Mouse (Mus musculus) spleen, adult 12 weeks (tissue): ENCODE results near the gene Ash1l.
A peak's percentile ranks its signal among the peaks of the same experiment; 100 is the strongest.
"Not testable (repeated sequence)": the region's sequence is repeated elsewhere in the genome, so short reads cannot be mapped to it uniquely, and the experiment has no call there.

Source experiments
- DNase-seq: peaks from one replicate; pipeline ENCODE4 v3.0.0; 2022; ENCODE audit warnings: low spot score

The Ash1l gene

DNA sequence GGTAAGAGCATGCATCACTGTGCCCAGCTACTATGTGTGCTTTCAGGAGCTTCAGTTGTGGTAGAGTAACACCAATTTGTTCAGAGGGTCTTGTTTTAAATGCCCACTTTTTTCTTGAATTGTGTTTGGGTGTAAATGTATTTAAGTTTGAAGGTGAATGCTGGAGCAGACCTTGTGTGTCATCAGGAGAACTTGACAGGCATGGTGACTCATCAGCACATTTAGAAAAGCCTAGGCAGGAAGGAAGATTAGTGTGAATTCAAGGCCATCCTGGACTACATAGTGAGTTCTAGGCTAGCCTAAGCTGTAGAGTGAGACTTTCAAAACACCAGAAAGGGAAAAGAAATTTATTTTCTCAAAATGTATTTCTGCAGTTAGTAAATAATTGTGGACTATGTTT, 3.3 kb downstream of the Ash1l start:
- DNase-seq, result no peak

DNA sequence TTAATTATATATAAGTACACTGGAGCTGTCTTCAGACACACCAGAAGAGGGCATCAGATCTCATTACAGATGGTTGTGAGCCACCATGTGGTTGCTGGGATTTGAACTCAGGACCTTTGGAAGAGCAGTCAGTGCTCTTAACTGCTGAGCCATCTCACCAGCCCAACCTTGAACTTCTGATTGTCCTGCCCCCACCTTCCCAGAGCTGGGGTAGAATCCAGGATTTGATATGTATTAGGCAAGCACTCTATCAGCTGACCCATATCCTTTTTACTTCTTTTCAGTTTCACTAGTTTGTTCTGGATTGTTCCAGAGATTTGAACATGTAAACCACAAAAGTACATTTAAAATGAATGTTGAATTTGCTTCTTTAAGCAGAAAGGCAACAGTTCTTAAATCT, 12.8 kb downstream of the Ash1l start:
- DNase-seq, result not testable (repeated sequence)

DNA sequence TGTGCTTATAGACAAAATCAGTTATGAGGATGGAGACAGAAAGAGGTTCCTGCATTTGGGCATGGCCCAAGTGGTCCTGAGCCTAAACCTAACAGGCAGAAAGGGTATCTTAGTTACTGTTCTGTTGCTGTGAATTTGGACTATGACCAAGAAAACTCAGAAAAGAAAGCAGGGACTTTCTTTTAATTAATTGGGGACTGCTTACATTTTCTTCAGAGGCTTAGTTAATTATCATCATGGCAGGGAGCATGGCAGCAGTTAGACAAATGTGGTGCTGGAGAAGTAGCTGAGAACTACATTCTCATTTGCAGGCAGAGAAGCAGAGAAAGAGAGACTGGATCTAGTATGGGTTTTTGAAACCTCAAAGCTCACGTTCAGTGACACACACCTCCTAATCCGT, 24.6 kb downstream of the Ash1l start:
- DNase-seq, result no peak

DNA sequence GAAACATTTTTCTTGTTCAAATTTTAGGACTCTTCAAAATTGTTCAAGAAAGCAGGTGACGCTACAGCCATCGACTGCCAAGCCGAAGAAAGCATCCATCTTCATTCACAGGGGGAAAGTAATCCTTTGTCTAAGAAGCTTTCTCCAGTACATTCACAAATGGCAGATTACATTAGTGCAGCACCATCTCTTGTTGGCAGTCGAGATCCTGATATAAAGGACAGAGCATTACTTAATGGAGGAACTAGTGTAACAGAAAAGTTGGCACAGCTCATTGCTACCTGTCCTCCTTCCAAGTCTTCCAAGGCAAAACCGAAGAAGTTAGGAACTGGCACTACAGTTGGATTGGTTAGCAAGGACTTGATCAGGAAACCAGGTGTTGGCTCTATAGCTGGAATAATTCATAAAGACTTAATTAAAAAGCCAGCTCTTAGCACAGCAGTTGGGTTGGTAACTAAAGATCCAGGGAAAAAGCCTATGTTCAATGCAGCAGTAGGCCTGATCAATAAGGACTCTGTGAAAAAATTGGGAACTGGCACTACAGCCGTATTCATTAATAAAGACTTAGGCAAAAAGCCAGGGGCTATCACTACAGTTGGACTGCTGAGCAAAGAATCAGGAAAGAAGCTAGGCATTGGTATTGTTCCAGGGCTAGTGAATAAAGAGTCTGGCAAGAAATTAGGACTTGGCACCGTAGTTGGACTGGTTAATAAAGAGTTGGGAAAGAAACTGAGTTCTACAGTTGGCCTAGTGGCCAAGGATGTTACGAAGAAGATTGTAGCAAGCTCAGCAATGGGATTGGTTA, 31.0 kb downstream of the Ash1l start:
- DNase-seq, result no peak

DNA sequence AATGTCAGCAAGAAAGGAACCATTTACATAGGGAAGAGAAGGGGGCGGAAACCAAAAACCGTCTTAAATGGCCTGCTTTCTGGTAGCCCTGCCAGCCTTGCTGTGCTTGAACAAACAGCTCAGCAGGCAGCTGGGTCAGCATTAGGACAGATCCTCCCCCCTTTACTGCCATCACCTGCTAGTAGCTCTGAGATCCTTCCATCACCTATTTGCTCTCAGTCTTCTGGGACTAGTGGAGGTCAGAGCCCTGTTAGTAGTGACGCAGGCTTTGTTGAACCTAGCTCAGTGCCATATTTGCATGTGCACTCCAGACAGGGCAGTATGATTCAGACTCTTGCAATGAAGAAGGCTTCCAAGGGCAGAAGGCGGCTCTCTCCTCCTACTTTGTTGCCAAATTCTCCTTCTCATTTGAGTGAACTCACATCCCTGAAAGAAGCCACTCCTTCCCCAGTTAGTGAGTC, 33.5 kb downstream of the Ash1l start:
- DNase-seq, result no peak

DNA sequence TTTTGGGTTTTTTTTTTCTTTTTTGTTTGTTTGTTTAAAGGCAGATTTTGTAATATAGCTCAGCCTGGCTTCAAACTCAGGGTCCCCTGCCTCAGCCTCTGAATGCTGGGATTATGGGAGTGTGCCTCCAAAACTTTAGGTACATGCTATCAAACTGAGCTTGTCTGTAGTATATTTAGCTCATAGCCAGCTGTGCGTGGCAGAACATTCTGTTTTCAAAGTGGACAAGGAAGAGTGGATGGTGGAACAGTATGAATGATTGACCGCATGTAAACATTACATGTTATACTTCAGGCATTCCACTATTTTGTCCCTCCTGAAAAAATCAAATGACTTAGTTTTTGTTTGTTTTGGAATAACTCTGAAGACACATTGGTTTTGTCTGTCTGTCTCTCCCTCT, 42.4 kb downstream of the Ash1l start:
- no peak for DNase-seq

DNA sequence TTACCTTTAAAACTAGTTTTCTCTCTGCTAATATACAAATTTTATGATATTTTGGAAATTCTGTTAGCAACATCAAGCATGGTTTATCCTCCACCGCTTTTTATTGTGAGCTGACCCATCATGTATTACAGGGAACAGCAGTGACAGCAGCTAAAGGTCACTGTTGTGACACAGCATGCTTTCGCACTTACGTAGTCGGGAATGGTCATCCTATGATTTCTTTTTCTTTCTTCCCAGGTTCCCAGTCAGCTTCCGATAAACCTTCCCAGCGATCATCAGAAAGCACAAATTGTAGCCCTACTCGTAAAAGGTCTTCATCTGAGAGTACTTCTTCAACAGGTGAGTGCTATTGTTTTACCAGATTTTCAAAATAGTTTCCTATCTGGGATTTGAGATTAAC, 51.1 kb downstream of the Ash1l start:
- DNase-seq, result no peak

DNA sequence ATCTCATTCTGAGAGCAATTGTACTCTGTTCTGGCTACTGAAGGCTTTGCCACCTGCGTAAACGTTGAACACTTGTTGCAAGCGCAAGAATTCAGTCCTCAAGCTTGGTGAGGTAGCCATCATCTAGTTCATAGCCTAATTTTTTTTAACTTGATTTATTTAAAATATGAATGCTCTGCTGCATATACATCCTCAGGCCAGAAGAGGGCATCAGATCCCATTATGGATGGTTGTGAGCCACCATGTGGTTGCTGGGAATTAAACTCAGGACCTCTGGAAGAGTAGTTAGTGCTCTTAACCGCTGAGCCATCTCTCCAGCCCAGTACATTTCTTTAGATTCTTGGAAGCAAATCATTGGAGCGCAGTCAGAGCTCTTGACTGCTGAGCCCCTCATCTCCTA, 80.5 kb downstream of the Ash1l start:
- not testable (repeated sequence) for DNase-seq

DNA sequence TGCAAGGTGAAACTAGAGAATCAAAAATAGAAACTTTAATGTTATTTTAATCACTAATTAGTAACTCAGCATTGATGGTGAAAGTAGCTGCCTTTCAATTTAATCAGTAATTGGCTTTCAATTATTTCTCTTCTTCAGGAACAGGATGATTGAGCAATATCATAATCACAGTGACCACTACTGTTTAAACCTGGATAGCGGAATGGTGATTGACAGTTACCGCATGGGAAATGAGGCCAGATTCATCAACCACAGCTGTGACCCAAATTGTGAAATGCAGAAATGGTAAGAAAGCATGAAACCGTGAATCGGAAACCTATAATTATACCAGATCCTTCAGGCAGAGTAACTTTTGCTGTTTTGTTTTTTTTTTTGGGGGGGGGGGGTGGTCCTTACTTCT, 92.9 kb downstream of the Ash1l start:
- DNase-seq, result no peak

DNA sequence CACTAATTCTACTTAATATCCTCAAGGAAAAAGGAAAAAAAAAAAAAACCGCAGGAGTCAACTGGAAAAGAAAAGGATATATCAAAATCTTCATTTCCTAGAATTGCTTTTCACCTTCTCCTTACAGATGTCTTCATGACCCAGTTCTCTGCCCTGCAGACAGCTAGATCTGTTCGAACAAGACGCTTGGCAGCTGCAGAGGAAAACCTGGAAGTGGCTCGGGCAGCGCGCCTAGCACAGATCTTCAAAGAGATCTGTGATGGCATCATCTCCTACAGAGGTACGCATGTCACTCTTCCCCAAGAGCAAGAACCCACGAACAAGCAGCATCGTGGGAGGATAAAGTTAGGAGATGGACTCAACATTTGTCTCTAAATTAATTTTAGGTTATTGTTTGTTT, 107.9 kb downstream of the Ash1l start:
- DNase-seq, result no peak

DNA sequence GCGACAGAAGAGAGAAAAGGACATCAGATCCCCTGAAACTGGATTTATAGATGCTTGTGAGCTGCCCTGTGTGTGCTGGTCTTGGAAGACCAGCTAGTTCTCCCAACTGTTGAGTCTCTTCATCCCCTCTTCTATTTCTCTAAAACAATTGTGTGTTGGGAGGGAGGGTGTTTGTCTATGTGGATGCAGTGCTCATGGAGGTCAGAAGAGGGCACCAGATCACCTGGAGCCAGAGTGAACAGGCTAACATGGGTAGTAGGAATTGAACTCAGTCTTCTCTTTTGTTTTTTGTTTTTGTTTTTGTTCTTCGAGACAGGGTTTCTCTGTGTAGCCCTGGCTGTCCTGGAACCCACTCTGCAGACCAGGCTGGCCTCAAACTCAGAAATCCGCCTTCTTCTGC, 108.4 kb downstream of the Ash1l start:
- no peak for DNase-seq

DNA sequence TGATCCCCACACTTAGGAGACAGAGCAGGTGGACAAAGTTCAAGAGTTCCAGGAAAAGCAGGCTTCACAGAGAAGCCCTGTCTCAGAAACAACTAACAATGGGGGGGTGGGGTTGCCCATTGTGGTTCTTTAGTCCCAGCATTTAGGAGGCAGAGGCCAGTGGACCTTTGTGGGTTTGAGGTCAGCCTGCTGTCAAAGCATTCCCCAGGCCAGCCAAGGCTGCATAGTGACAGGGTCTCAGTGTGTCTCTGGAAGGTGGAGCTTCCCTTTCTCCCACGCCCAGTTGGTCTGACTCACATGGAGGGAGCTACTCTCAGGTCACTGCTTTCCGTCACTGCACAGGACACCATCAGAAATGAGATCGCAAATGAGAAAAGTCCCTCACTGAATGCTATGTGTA, 111.3 kb downstream of the Ash1l start:
- DNase-seq, result no peak

DNA sequence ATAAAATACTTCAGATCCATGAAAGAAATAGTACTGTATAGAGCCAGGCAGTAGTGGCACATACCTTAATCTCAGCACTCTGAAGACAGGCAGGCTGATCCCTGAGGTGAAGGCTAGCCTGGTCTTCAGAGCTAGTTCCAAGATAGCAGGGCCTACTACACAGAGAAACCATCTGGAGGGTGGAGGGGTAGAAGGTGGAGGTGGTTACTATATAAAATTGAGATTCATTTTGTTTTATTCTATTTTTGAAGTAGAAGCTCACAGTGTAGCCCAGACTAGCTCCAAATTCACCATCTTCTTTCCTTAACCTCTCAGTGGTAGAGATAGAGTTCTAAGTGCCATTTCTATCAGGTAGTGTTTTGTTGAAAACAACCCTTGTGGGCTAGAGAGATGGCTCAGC, 116.8 kb downstream of the Ash1l start:
- DNase-seq, result no peak

DNA sequence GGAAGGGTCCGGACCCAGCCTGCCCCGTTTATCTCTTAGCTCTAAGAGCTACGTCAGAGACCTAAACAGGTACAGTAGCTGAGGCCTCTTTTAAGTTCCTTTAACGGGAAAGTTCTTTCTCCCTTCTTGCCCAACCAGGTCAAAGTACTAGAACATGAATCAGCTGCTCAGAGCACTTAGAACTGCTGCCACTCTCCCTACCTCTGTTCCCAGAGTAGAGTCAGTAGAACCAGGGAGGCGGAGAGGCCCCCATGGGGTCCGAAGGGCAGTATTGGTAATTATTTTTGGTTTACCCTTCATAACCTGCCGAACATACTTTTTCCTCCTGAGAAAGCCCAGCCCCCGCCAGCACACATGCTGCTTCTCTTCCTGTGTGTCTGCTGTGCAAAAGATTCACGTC, 127.0 kb downstream of the Ash1l start:
- DNase-seq, result no peak

DNA sequence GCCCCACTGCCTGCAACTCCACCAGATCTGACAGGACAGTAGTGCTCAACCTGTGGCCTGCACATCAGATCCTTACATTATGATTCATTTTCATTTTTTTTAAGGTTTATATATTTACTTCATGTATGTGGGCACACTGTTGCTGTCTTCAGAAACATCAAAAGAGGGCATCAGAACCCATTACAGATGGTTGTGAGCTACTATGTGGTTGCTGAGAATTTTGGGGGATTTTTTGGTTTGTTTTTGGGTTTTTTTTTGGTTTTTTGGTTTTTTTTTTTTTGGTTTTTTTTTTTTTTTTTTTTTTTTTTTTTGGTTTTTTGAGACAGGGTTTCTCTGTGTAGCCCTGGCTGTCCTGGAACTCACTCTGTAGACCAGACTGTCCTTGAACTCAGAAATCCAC, 131.9 kb downstream of the Ash1l start:
- not testable (repeated sequence) for DNase-seq

DNA sequence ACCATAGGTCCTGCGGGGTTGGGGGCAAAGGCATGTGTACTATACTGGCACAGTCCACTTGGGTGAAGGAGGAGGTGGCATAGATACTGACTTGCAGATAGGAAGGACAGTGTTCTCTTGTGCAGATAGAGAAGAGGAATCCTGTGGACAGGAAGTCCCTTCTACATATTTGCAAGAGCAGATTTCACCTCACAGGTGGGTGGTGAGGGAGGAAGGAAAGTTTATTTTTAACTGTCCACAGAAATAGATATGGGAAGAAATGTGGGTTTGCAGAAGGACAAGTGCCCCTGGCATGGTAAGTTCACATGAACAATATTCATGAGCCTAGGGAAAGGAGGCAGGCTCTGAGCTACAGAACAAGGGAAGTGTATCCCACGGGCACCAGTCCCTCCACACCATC, 133.7 kb downstream of the Ash1l start:
- no peak for DNase-seq

DNA sequence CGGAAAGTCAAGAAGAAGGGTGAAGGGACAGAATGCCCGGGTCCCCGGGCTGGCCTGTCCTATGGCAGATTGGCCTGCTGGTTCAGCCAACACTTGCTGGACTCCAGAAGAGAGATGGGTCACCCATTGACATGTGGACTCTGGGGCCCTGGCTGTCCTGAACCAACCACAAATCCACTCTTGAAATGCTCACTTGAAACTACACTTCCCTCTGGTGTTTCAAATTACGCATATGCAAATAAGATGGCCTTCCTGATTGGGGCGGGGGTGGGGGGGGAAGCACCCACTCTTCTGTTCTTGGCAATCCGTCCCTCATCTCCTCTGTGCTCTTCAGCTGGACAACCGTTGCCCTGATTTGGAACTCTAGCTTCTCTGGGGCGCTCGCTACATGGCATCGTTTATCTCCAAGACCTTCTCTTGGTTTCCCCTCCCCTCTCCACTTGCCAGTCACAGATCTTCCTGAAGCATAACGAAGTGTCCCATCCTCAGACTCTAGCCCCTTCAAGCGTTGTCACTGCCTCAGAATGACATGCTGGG, 134.3 kb downstream of the Ash1l start:
- DNase-seq, result no peak

DNA sequence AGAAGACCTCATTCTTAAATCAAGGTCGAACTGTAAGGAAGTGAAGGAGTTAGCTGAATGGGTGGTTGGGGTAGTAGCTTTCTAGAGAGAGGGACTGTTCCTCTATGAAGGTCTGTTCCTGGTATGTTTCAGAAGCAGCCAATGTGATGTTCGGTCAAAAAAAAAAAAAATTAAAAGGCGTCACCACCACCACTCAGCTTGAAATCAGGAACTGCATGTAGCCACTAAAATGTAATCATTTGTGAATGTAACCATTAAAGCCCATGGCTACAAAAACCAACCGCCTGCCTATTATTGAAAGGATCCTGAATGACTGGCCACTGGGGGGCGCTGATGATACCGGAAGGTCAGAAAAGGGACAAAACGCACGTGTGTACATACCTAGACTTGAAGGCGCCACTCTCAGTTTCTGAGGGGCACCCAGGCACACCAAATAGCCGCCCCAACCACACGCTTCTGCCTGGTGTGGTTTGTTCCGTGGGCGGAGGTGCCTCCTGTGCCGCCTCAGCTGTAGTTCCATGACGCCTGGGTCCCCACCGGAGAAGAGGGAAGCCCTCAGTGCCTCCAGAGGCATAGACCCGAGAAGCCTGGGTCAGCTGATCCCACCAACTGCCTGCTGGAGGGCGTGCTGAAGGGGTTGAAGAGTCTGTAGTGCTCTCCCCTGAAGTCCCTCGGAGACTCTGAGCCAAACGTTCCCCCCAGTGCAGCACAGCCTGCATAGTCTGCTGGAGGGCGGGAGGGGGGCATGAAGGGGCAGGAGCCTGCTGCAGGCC, 137.1 kb downstream of the Ash1l start:
- DNase-seq, result peak; percentile 77

DNA sequence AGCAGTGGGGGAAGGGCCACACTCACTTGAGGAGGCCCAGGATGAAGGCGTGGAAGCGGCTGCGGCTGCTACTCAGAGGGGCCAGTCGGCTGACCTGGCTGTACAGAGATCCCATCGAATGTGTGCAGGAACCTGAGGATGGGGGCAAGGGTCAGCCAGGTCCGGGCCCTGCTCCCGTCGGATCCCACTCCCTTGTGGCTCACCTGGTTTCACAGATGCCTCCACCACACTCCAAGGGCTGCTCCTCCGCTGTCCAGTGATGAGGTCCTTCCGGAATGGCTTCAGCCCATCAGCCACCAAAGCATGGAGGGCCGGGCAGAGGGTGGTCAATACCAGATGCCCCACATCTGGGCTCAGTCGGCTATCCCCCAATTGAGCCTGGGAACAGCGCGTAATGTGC, 138.6 kb downstream of the Ash1l start:
- no peak for DNase-seq

DNA sequence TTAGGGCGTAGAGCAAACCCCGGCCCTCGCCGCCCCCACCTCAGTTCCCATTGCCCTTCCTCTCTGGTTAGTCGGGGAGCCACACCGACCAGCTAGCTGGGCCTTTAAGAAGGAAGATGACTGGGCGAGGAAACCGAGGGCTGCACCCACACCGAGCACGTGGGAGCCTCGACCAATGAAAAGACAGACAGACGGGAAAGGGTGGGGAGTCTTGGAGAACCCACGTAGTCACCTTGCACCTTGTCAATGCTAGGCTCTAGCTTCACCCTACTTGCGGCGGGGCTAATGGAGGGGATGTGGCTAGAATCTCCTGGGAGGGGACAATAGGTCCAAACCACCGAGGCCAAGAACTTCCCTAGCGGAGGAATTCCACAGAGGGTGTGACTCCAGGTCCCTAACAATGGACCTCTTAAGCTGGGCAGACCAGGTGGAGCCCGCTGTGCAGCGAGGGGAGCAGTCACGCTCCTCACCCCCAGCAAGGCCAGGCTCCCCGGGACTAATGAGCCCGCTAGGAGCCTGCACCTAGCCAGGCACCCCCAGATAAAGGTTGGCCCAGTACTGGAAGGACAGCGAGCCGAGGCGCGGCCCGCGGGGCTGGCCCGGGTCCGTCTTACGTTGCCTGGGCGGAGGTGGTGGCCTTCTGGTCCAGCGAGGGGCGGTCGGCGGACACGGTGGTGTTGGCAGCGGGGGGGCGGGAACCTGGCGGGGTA, 139.6 kb downstream of the Ash1l start:
- DNase-seq, result peak; percentile 79

DNA sequence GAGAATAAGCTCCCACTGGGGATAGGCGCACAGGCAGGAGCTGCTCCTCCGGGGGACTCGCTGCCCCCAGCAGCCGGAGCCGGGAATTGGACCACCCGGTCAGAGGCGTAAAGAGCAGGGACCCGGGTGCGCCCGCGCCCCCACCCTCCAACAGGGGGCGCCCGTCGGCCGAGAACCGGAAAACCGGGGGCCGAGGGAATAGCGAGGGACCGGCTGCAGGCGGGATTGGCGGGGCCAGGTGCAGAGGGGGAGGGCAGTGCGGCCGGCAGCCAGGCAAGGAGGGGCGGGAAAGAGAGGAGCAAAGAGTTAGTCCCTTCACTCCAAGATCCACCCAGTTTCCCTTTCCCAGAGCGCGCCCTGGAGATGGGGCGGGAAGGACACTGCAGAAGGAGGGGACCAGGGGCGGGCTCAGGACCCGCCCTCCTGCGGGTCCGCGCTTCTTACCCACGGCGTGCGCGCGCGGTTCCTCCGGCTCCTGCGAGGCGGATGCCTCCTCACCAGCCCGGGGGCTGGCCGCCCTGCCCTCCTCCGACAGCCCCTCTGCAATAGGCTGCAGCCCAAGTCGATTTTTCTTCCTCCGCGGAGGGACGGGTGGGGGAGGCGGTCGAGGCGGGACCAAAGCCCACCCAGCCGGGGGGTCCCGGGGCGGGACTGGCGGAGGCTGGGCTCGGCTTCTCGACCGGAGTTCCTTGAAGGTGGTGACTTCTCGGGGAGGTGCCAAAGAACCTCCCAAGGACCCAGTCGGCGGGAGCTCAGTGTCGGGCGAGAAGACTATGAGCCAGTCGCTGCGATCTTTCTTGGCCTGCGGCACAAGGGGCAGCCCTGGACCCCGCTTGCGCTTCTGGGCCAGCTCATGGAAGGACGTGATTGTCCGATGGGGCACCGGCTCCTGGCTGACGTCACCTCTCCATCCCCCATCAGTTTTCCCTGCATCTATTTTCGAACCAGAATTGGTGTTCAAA, 140.6 kb downstream of the Ash1l start:
- peak; percentile 77 for DNase-seq
